Mouse (Mus musculus) heart, postnatal 0 days (tissue): Measurements from ENCODE around the gene Adamts12.

ENCODE experiments used
- CTCF ChIP-seq: IDR thresholded peaks from 2 replicates; pipeline ENCODE4 v1.5.1; 2016; ENCODE audit warnings: antibody characterized with exemption, control low read depth, low read depth
- EP300 ChIP-seq: IDR thresholded peaks from 2 replicates; pipeline ENCODE4 v1.6.1; 2016; ENCODE audit warnings: antibody characterized with exemption, low read depth

GRCm38 (mm10) chr15:11396421-11396820, 331.8 kb downstream of the Adamts12 start:
- no peak for TF ChIP-seq CTCF
- no peak for TF ChIP-seq EP300
